Mouse (Mus musculus) adrenal gland, adult 10 weeks (tissue): Measurements from ENCODE around the gene Olfr1013. TPM values are rescaled to one million over a fixed set of nuclear protein-coding genes. Genes with fewer than 3 reads are reported as not detected.

Source experiments
- polyA plus RNA-seq: library from polyadenylated mRNA; stranded (reverse); fragments of 350-450 nt; fragmentation: Illumina TruSeq; extraction: RNeasy Lipid Tissue Mini Kit (QIAGEN cat#74804); gene quantifications from one replicate; pipeline ENCODE4 v1.2.3, GENCODE M21; 2014; ENCODE audit warnings: low read depth, low replicate concordance

Gene Olfr1013
- 0.47 TPM for polyA plus RNA-seq

DNA sequence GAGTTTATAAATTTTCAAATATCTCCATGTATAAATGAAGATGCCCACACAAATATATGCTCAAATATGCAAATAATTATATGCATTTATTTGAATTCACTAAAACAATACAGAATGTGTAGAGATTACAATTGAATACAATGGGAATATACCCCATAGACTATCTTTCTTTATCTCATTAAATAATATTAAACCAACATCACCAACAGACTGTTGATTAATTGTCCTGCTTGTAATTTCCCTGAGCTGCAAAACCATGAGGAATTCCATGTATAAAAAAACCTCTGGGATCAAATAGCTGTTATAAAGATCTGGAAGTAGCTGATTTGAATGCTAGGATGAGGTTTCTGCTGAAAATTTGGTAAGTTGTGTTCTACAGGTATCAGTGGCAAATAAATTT lies at the start of gene Olfr1013:
Olfr1013 (plus strand) TSS at position 301 of the 400 bp plus-strand sequence.

DNA sequence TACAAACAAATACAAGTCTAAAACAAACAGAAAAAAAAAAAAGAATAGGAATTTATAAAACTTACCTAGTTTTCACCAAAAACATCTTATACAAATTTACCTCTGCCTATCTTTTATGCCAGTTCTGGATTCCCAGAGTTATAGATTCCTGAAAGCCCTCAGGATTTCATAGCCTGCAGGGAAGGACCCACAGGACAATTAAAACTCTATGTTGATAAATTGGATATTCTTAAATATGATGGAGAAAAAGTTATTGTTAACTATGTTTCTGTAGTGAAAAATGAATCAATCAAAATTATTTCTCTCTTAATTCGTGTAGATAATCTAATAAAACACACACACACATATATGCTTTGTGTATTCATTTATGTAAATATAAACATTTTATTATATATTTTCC lies 4.2 kb upstream of the Olfr1013 start, which contains the start of gene Olfr1012:
Olfr1012 (minus strand) TSS at position 101 of the 400 bp plus-strand sequence.

DNA sequence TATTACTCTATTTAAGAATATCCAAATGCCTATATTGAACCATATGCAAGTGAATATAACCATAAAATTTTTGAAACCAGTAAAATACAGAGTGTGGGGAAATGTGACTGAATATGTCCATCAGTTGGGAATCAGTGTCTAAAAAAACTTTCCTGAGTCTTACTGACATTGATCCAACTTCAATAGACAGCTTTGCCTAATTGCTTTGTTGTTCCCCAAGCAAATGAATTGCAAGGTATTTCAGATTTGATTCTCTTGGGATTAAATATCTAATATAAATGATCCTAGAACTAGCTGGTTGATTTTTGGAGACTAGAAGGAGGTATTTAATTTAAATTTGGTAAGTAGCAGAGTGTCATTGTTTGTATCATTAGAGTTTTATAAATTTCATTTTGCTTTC lies 5.5 kb downstream of the Olfr1013 start, which contains the start of gene Olfr1014:
Olfr1014 (plus strand) TSS at position 301 of the 400 bp plus-strand sequence.

DNA sequence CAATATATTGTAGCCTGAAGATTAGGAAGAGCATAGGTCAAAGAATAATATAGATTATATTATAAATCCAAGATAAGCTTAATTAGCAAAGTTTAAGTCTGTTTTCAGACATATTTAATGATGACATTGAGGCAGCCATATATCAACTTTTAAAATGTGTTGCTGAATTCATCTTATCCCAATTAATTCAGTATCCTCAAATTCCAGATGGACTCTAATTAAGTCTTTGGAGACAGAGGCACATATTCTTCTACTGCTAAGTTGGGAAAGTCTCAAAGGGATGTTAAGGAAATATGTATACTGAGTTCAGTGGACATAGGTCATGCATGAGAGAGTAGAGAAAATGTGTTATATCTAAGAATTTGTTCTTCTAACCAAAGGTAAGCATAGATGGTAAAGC lies 14.8 kb downstream of the Olfr1013 start, which contains the start of gene Olfr1015:
Olfr1015 (plus strand) TSS at position 301 of the 400 bp plus-strand sequence.

DNA sequence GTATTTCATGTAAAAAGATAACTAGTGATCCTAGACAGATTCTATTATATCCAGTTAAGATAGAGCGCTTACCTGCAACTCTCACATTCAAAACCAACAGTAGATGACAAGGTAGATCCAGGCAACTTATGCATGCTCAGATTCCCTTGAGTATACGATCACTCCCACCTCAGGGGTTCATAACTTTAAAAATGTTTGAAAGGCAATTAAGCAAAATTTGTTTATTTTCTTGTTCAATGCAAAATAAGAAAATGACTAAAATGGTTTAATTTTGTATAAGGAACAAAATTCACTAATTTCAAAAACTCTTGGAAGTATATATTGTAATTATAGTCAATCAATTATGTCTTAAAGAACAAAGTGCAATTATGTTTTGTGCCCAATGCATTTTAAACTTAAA lies 35.5 kb downstream of the Olfr1013 start, which contains the start of gene Olfr1016:
Olfr1016 (minus strand) TSS at position 101 of the 400 bp plus-strand sequence.

DNA sequence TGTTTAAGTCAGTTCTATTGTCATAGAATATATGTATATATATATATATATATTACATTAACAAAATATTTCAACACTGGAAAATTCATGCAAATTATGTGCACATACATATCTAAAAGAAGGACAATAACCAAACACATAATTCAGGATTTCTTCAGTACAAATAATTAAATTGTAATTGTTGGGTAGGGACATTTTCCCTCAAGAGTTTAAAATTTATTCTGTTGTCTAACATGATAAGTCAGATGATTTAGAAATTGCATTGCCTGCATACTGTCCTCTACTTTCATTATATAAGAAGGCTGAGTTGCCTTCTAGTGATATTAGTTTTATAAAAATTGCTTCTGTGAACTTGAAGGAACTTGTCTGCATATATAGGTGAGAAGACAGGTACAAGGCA lies 51.3 kb downstream of the Olfr1013 start, which contains the start of gene Olfr1018:
Olfr1018 (plus strand) TSS at position 301 of the 400 bp plus-strand sequence.

Other genes starting within 250 kb of the Olfr1013 start
- 0.64 TPM for gene 4833423E24Rik, start 248.1 kb upstream of the Olfr1013 start, polyA plus RNA-seq
- gene Olfr996, start 187.9 kb upstream of the Olfr1013 start, polyA plus RNA-seq: not detected
- gene Olfr998, start 178.2 kb upstream of the Olfr1013 start, polyA plus RNA-seq: not detected
- gene Olfr1000, start 155.2 kb upstream of the Olfr1013 start, polyA plus RNA-seq: not detected
- not detected for gene Olfr1002, start 116.4 kb upstream of the Olfr1013 start, polyA plus RNA-seq
- gene Olfr154, start 102.6 kb upstream of the Olfr1013 start, polyA plus RNA-seq: not detected
- gene Olfr1006, start 88.3 kb upstream of the Olfr1013 start, polyA plus RNA-seq: not detected
- gene Olfr1008, start 77.7 kb upstream of the Olfr1013 start, polyA plus RNA-seq: not detected
- not detected for gene Olfr1009, start 51.7 kb upstream of the Olfr1013 start, polyA plus RNA-seq
- not detected for gene Olfr1012, start 4.3 kb upstream of the Olfr1013 start, polyA plus RNA-seq
- not detected for gene Olfr1014, start 5.6 kb downstream of the Olfr1013 start, polyA plus RNA-seq
- not detected for gene Olfr1015, start 14.9 kb downstream of the Olfr1013 start, polyA plus RNA-seq
- gene Olfr1016, start 35.4 kb downstream of the Olfr1013 start, polyA plus RNA-seq: not detected
- gene Olfr1018, start 51.4 kb downstream of the Olfr1013 start, polyA plus RNA-seq: not detected
- not detected for gene Olfr1019, start 78.4 kb downstream of the Olfr1013 start, polyA plus RNA-seq
- not detected for gene Olfr1020, start 79.9 kb downstream of the Olfr1013 start, polyA plus RNA-seq
- not detected for gene Olfr1022, start 101.5 kb downstream of the Olfr1013 start, polyA plus RNA-seq
- not detected for gene Olfr1023, start 118.5 kb downstream of the Olfr1013 start, polyA plus RNA-seq
- gene Olfr1024, start 138.0 kb downstream of the Olfr1013 start, polyA plus RNA-seq: not detected
- gene Olfr1025-ps1, start 148.1 kb downstream of the Olfr1013 start, polyA plus RNA-seq: not detected
- not detected for gene Olfr1026, start 154.5 kb downstream of the Olfr1013 start, polyA plus RNA-seq
- gene Olfr1028, start 183.3 kb downstream of the Olfr1013 start, polyA plus RNA-seq: not detected
- 0.17 TPM for gene Olfr1029, start 206.8 kb downstream of the Olfr1013 start, polyA plus RNA-seq
- gene Olfr1030, start 212.2 kb downstream of the Olfr1013 start, polyA plus RNA-seq: not detected
- not detected for gene Olfr1031, start 223.2 kb downstream of the Olfr1013 start, polyA plus RNA-seq
- not detected for gene Olfr1032, start 238.4 kb downstream of the Olfr1013 start, polyA plus RNA-seq